Mouse (Mus musculus): ENCODE data around the gene Ints1.

GRCm38 (mm10) chr5:139796001-139796620, 20.6 kb upstream of the Ints1 start:
- TF ChIP-seq CTCF (IDR thresholded peaks at IDR 0.05; ENCODE audit: control insufficient read depth, insufficient read depth, low read length) (no peak), POLR2A (IDR thresholded peaks at IDR 0.05; ENCODE audit: borderline replicate concordance, control insufficient read depth, low read depth, low read length) (no peak)

All from bone marrow, adult 2 months (tissue).